Mouse (Mus musculus): ENCODE results near the gene Hps4. TPM values are rescaled to one million over a fixed set of nuclear protein-coding genes. Genes with fewer than 3 reads are reported as not detected.

The Hps4 gene
- polyA plus RNA-seq (2012; rRNA removed) (10.1 and 10.6 TPM in 2 replicates), polyA plus RNA-seq (2014; fragmentation: Nextera tagmentation; extraction: Ambion mirVana) (7.5 and 9.0 TPM in 2 replicates)

- no peak for TF ChIP-seq CTCF (IDR thresholded peaks at IDR 0.05; ENCODE audit: low read depth)
- H3K27ac ChIP-seq = peak within 1 kb of the TSS; percentile 54
- WGBS (ENCODE audit: insufficient replicate concordance) = 1% methylated on average over 64 of the region's 64 CpGs
- no peaks in the 10 kb centered on the region for H3K9me3 ChIP-seq (ENCODE audit: control insufficient read depth, low read length)
- H3K36me3 ChIP-seq (replicated peaks; ENCODE audit: control insufficient read depth, insufficient read depth, low read depth) = peaks cover 11% of the 10 kb centered on the region
- peak within 1 kb of the TSS; percentile 85 for H3K9ac ChIP-seq (replicated peaks)
- peak within 1 kb of the TSS; percentile 87 for H3K4me2 ChIP-seq (ENCODE audit: low read depth)
- peaks cover 5 to 28% of the 10 kb centered on the region in 2 experiments for H3K4me1 ChIP-seq (replicated peaks; ENCODE audit: control insufficient read depth in 2 of 2, insufficient read depth in 2 of 2, low read length in 1 of 2)
- DNase-seq (ENCODE audit: low read depth in 3 of 3, low spot score in 3 of 3) = peak in 2 of 3 experiments; percentile 61 to 71
- peak; percentile 78 for ATAC-seq (ENCODE audit: insufficient read depth)
- no peaks in the 10 kb centered on the region for H3K27me3 ChIP-seq (ENCODE audit: control insufficient read depth, insufficient read depth, low read length)
- H3K4me3 ChIP-seq (ENCODE audit: insufficient read depth in 1 of 2, low read depth in 2 of 2, low read length in 2 of 2) = peak within 1 kb of the TSS; percentile 97 to 98
These were observed at the start of gene Hps4, which contains the start of gene Srrd for GRCm38 (mm10) chr5:112342463-112343204. Gene Hps4 (plus strand): TSS chr5:112343083. Gene Srrd (minus strand): TSS chr5:112343040.

GRCm38 (mm10) chr5:112293800-112294199 is 49.1 kb upstream of the Hps4 start:
- no peak for TF ChIP-seq EP300 (IDR thresholded peaks at IDR 0.05; ENCODE audit: low read depth)
- TF ChIP-seq CTCF (IDR thresholded peaks at IDR 0.05; ENCODE audit: low read depth) = no peak
- Histone ChIP-seq H3K27ac (no peak overlapping the region), H3K4me2 (ENCODE audit: low read depth) (no peak overlapping the region), H3K9ac (replicated peaks) (no peak overlapping the region), H3K4me3 (ENCODE audit: insufficient read depth in 1 of 2, low read depth in 2 of 2, low read length in 2 of 2) (no peak overlapping the region), H3K27me3 (ENCODE audit: control insufficient read depth, insufficient read depth, low read length) (no peaks in the 10 kb centered on the region), H3K9me3 (ENCODE audit: control insufficient read depth, low read length) (no peaks in the 10 kb centered on the region), H3K36me3 (replicated peaks; ENCODE audit: control insufficient read depth, insufficient read depth, low read depth) (no peaks in the 10 kb centered on the region), H3K4me1 (replicated peaks; ENCODE audit: control insufficient read depth in 2 of 2, insufficient read depth in 2 of 2, low read length in 1 of 2) (peaks cover 12 to 54% of the 10 kb centered on the region in 2 experiments)
- DNase-seq (ENCODE audit: low read depth in 3 of 3, low spot score in 3 of 3) (no peak), ATAC-seq (ENCODE audit: insufficient read depth) (no peak)
- WGBS (ENCODE audit: insufficient replicate concordance) = 37% methylated on average over 2 of the region's 2 CpGs

GRCm38 (mm10) chr5:112294696-112295095 is 48.2 kb upstream of the Hps4 start:
- no peak overlapping the region for H3K27ac ChIP-seq
- DNase-seq (ENCODE audit: low read depth in 3 of 3, low spot score in 3 of 3) (no peak), ATAC-seq (ENCODE audit: insufficient read depth) (no peak)
- no peak for TF ChIP-seq EP300 (IDR thresholded peaks at IDR 0.05; ENCODE audit: low read depth)
- no peak overlapping the region for H3K4me3 ChIP-seq (ENCODE audit: insufficient read depth in 1 of 2, low read depth in 2 of 2, low read length in 2 of 2)
- H3K9ac ChIP-seq (replicated peaks) = no peak overlapping the region
- no peaks in the 10 kb centered on the region for H3K36me3 ChIP-seq (replicated peaks; ENCODE audit: control insufficient read depth, insufficient read depth, low read depth)
- no peak overlapping the region for H3K4me2 ChIP-seq (ENCODE audit: low read depth)
- no peaks in the 10 kb centered on the region for H3K27me3 ChIP-seq (ENCODE audit: control insufficient read depth, insufficient read depth, low read length)
- no peaks in the 10 kb centered on the region for H3K9me3 ChIP-seq (ENCODE audit: control insufficient read depth, low read length)
- H3K4me1 ChIP-seq (replicated peaks; ENCODE audit: control insufficient read depth in 2 of 2, insufficient read depth in 2 of 2, low read length in 1 of 2) = peaks cover 14 to 63% of the 10 kb centered on the region in 2 experiments
- 58% methylated on average over 4 of the region's 4 CpGs for WGBS (ENCODE audit: insufficient replicate concordance)

- 23% methylated on average over 8 of the region's 8 CpGs for WGBS (ENCODE audit: insufficient replicate concordance)
- Histone ChIP-seq H3K4me1 (replicated peaks; ENCODE audit: control insufficient read depth in 2 of 2, insufficient read depth in 2 of 2, low read length in 1 of 2) (peaks cover 14 to 62% of the 10 kb centered on the region in 2 experiments), H3K4me3 (ENCODE audit: insufficient read depth in 1 of 2, low read depth in 2 of 2, low read length in 2 of 2) (no peak overlapping the region), H3K36me3 (replicated peaks; ENCODE audit: control insufficient read depth, insufficient read depth, low read depth) (no peaks in the 10 kb centered on the region), H3K27me3 (ENCODE audit: control insufficient read depth, insufficient read depth, low read length) (no peaks in the 10 kb centered on the region), H3K9me3 (ENCODE audit: control insufficient read depth, low read length) (no peaks in the 10 kb centered on the region), H3K4me2 (ENCODE audit: low read depth) (no peak overlapping the region), H3K27ac (no peak overlapping the region; the same call in 1 of the 2 replicates), H3K9ac (replicated peaks) (no peak overlapping the region)
- no peak for TF ChIP-seq EP300 (IDR thresholded peaks at IDR 0.05; ENCODE audit: low read depth)
- no peak for TF ChIP-seq CTCF (IDR thresholded peaks at IDR 0.05; ENCODE audit: low read depth)
- ATAC-seq (ENCODE audit: insufficient read depth) = peak; percentile 24; the same call in 1 of the 2 replicates
- DNase-seq (ENCODE audit: low read depth in 3 of 3, low spot score in 3 of 3) = no peak
These were observed 47.7 kb upstream of the Hps4 start for GRCm38 (mm10) chr5:112295162-112295561.

DNA sequence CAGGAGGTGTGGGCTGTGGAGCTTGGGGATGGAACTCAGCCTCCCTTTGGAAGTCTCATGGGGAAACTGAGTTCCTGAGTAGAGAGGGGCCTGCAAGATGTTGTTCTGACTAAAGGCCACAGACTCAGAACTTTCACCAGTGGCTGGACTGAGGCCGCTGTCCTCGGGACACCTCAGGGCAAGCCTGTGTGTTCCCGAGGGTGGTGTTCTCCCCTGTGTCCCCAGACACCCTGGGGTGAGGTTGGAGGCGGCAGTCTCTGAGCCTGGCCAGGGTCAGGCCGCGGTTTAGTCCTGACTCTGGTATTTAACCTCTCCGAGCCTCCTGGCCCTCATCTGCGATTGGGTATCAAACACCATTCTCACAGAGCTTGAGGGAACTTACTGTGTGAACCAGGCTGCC is 47.3 kb upstream of the Hps4 start:
- Histone ChIP-seq H3K4me3 (ENCODE audit: insufficient read depth in 1 of 2, low read depth in 2 of 2, low read length in 2 of 2) (no peak overlapping the region), H3K9me3 (ENCODE audit: control insufficient read depth, low read length) (no peaks in the 10 kb centered on the region), H3K4me1 (replicated peaks; ENCODE audit: control insufficient read depth in 2 of 2, insufficient read depth in 2 of 2, low read length in 1 of 2) (peaks cover 14 to 62% of the 10 kb centered on the region in 2 experiments), H3K36me3 (replicated peaks; ENCODE audit: control insufficient read depth, insufficient read depth, low read depth) (no peaks in the 10 kb centered on the region), H3K4me2 (ENCODE audit: low read depth) (no peak overlapping the region), H3K27ac (no peak overlapping the region; the same call in 1 of the 2 replicates), H3K9ac (replicated peaks) (no peak overlapping the region), H3K27me3 (ENCODE audit: control insufficient read depth, insufficient read depth, low read length) (no peaks in the 10 kb centered on the region)
- 68% methylated on average over 8 of the region's 8 CpGs for WGBS (ENCODE audit: insufficient replicate concordance)
- TF ChIP-seq EP300 (IDR thresholded peaks at IDR 0.05; ENCODE audit: low read depth) (no peak), CTCF (IDR thresholded peaks at IDR 0.05; ENCODE audit: low read depth) (no peak)
- ATAC-seq (ENCODE audit: insufficient read depth) (no peak), DNase-seq (ENCODE audit: low read depth in 3 of 3, low spot score in 3 of 3) (no peak)
